Mouse (Mus musculus) forebrain, embryonic 14.5 days (tissue): Measurements from ENCODE around the gene Tmco1. TPM values are rescaled to one million over a fixed set of nuclear protein-coding genes. Genes with fewer than 3 reads are reported as not detected.

Experiments used
- ATAC-seq: fragments of 200-750 bp; cut with Nextera tagmentation; 2 replicates; pipeline ENCODE4 v1.8.0; 2017; ENCODE audit warnings: mild to moderate bottlenecking, moderate library complexity
- DNase-seq: peaks from one replicate; pipeline ENCODE4 v3.0.0-alpha.2; 2015; ENCODE audit warnings: low spot score
- H3K27ac ChIP-seq: fragments of 300-500 bp; sonication (generic); 2 replicates; pipeline ENCODE4 v1.5.1; 2014; ENCODE audit warnings: low read depth, mild to moderate bottlenecking, control low read depth, low read length, moderate library complexity
- H3K27me3 ChIP-seq: fragments of 300-500 bp; sonication (generic); replicated peaks from 2 replicates; pipeline ENCODE4 v1.6.1; 2014; ENCODE audit warnings: low read length, control low read depth, mixed read lengths; ENCODE audit not compliant: control insufficient read depth, insufficient read depth
- H3K36me3 ChIP-seq: fragments of 300-500 bp; sonication (generic); 2 replicates; pipeline ENCODE4 v1.6.1; 2014; ENCODE audit warnings: low read length, control low read depth; ENCODE audit not compliant: control insufficient read depth, insufficient read depth
- H3K4me1 ChIP-seq: fragments of 300-500 bp; sonication (generic); 2 replicates; pipeline ENCODE4 v1.6.1; 2014; ENCODE audit warnings: antibody characterized with exemption, low read length, control low read depth; ENCODE audit not compliant: control insufficient read depth, insufficient read depth
- H3K4me2 ChIP-seq: fragments of 300-500 bp; sonication (generic); 2 replicates; pipeline ENCODE4 v1.6.1; 2014; ENCODE audit warnings: mild to moderate bottlenecking, control low read depth, low read length
- H3K4me3 ChIP-seq: fragments of 300-500 bp; sonication (generic); 2 replicates; pipeline ENCODE4 v1.5.1; 2014; ENCODE audit warnings: low read depth, low read length, control low read depth
- H3K9ac ChIP-seq: fragments of 300-500 bp; sonication (generic); 2 replicates; pipeline ENCODE4 v1.6.1; 2014; ENCODE audit warnings: mild to moderate bottlenecking, low read length, control low read depth, moderate library complexity
- H3K9me3 ChIP-seq: fragments of 300-500 bp; sonication (generic); replicated peaks from 2 replicates; pipeline ENCODE4 v1.6.1; 2016; ENCODE audit warnings: low read length, control low read depth, mixed read lengths; ENCODE audit not compliant: control insufficient read depth
- WGBS: fragments of 180-500 bp; shearing (Covaris S2); extraction: QIAGEN DNeasy Blood & Tissue Kit; methylation state at CpG from one replicate; pipeline ENCODE4 v1.1.7; 2014; 5-methylcytosine and 5-hydroxymethylcytosine counted together
- polyA plus RNA-seq: library from polyadenylated mRNA; unstranded; fragments of >200 nt; fragmentation: Nextera tagmentation; extraction: Ambion mirVana; gene quantifications from 2 replicates; pipeline ENCODE4 v1.2.1, GENCODE M21; 2014

The Tmco1 gene
- polyA plus RNA-seq, 1 experiment from 2014 or later = 81.7 TPM

GRCm38 (mm10) chr1:167288665-167289538 is 19.3 kb upstream of the Tmco1 start:
- no peak overlapping the region for H3K4me2 ChIP-seq
- H3K27ac ChIP-seq = no peak overlapping the region
- 51% methylated on average over 11 of the region's 11 CpGs for WGBS
- DNase-seq (no peak), ATAC-seq (no peak)
- H3K27me3 ChIP-seq = no peaks in the 10 kb centered on the region
- H3K4me3 ChIP-seq = no peak overlapping the region
- H3K4me1 ChIP-seq = peaks cover 12% of the 10 kb centered on the region
- H3K36me3 ChIP-seq = no peaks in the 10 kb centered on the region
- H3K9ac ChIP-seq = no peak overlapping the region
- H3K9me3 ChIP-seq = no peaks in the 10 kb centered on the region

GRCm38 (mm10) chr1:167289567-167290262 is 18.5 kb upstream of the Tmco1 start:
- Histone ChIP-seq H3K4me1 (peaks cover 12% of the 10 kb centered on the region), H3K27ac (no peak overlapping the region), H3K4me2 (0 out of 2 replicates have a peak overlapping the region, but pooled peaks have one; percentile 16), H3K4me3 (no peak overlapping the region), H3K9ac (no peak overlapping the region), H3K9me3 (no peaks in the 10 kb centered on the region), H3K36me3 (no peaks in the 10 kb centered on the region), H3K27me3 (no peaks in the 10 kb centered on the region)
- DNase-seq = peak; percentile 47
- 4% methylated on average over 11 of the region's 11 CpGs for WGBS
- ATAC-seq = peak; percentile 60

- Histone ChIP-seq H3K9ac (no peak overlapping the region), H3K4me2 (no peak overlapping the region), H3K4me3 (no peak overlapping the region), H3K27ac (no peak overlapping the region), H3K27me3 (no peaks in the 10 kb centered on the region), H3K36me3 (no peaks in the 10 kb centered on the region), H3K9me3 (no peaks in the 10 kb centered on the region), H3K4me1 (peaks cover 12% of the 10 kb centered on the region)
- 21% methylated on average over 6 of the region's 6 CpGs for WGBS
- no peak for ATAC-seq
- DNase-seq = no peak
Measured at GRCm38 (mm10) chr1:167290263-167290592, 17.9 kb upstream of the Tmco1 start.

GRCm38 (mm10) chr1:167291610-167292009 is 16.6 kb upstream of the Tmco1 start:
- Histone ChIP-seq H3K36me3 (no peaks in the 10 kb centered on the region), H3K4me2 (no peak overlapping the region), H3K9ac (no peak overlapping the region), H3K4me3 (no peak overlapping the region), H3K9me3 (no peaks in the 10 kb centered on the region), H3K4me1 (peaks cover 8% of the 10 kb centered on the region), H3K27me3 (no peaks in the 10 kb centered on the region), H3K27ac (no peak overlapping the region)
- DNase-seq (no peak), ATAC-seq (no peak)
- 79% methylated on average over 8 of the region's 8 CpGs for WGBS

GRCm38 (mm10) chr1:167292447-167292846 is 15.7 kb upstream of the Tmco1 start:
- no peak for ATAC-seq
- no peaks in the 10 kb centered on the region for H3K36me3 ChIP-seq
- H3K4me1 ChIP-seq = peaks cover 8% of the 10 kb centered on the region
- no peak for DNase-seq
- H3K27me3 ChIP-seq = no peaks in the 10 kb centered on the region
- H3K4me2 ChIP-seq = no peak overlapping the region
- no peak overlapping the region for H3K27ac ChIP-seq
- 66% methylated on average over 11 of the region's 11 CpGs for WGBS
- H3K9ac ChIP-seq = no peak overlapping the region
- no peak overlapping the region for H3K4me3 ChIP-seq
- H3K9me3 ChIP-seq = no peaks in the 10 kb centered on the region

GRCm38 (mm10) chr1:167295679-167296402 is 12.3 kb upstream of the Tmco1 start:
- Histone ChIP-seq H3K9ac (no peak overlapping the region), H3K4me3 (no peak overlapping the region), H3K4me1 (no peaks in the 10 kb centered on the region), H3K36me3 (no peaks in the 10 kb centered on the region), H3K9me3 (no peaks in the 10 kb centered on the region), H3K27me3 (no peaks in the 10 kb centered on the region), H3K27ac (no peak overlapping the region), H3K4me2 (no peak overlapping the region)
- ATAC-seq (no peak), DNase-seq (no peak)
- 70% methylated on average over 13 of the region's 13 CpGs for WGBS

- WGBS = 100% methylated on average over 2 of the region's 2 CpGs
Measured at GRCm38 (mm10) chr1:167300122-167300521, 8.1 kb upstream of the Tmco1 start.

GRCm38 (mm10) chr1:167305501-167306137 is 2.6 kb upstream of the Tmco1 start:
- H3K36me3 ChIP-seq = no peaks in the 10 kb centered on the region
- H3K9ac ChIP-seq = no peak overlapping the region
- H3K27me3 ChIP-seq = no peaks in the 10 kb centered on the region
- DNase-seq (no peak), ATAC-seq (no peak)
- no peaks in the 10 kb centered on the region for H3K9me3 ChIP-seq
- H3K27ac ChIP-seq = no peak overlapping the region
- no peak overlapping the region for H3K4me2 ChIP-seq
- peaks cover 4% of the 10 kb centered on the region for H3K4me1 ChIP-seq
- H3K4me3 ChIP-seq = no peak overlapping the region
- 65% methylated on average over 7 of the region's 7 CpGs for WGBS

More at GRCm38 (mm10) chr1:167300122-167300521, 8.1 kb upstream of the Tmco1 start:
- Histone ChIP-seq H3K27ac (no peak overlapping the region), H3K27me3 (no peaks in the 10 kb centered on the region), H3K36me3 (no peaks in the 10 kb centered on the region), H3K9ac (no peak overlapping the region), H3K9me3 (no peaks in the 10 kb centered on the region), H3K4me2 (no peak overlapping the region), H3K4me3 (no peak overlapping the region), H3K4me1 (no peaks in the 10 kb centered on the region)
- DNase-seq (no peak), ATAC-seq (no peak)
